Mouse (Mus musculus) midbrain, embryonic 12.5 days (tissue): ENCODE measurements around the gene Ppp1r32. TPM values are rescaled to one million over a fixed set of nuclear protein-coding genes. Genes with fewer than 3 reads are reported as not detected.

Experiments
- ATAC-seq: fragments of 200-750 bp; cut with Nextera tagmentation; 2 replicates; pipeline ENCODE4 v1.8.0; 2017; ENCODE audit warnings: low read depth, moderate TSS enrichment, moderate library complexity; ENCODE audit not compliant: low FRiP score
- H3K27ac ChIP-seq: fragments of 300-500 bp; sonication (generic); replicated peaks from 2 replicates; pipeline ENCODE4 v1.5.1; 2016; ENCODE audit warnings: mild to moderate bottlenecking
- H3K27me3 ChIP-seq: fragments of 300-500 bp; sonication (generic); 2 replicates; pipeline ENCODE4 v1.6.1; 2016; ENCODE audit warnings: mild to moderate bottlenecking
- H3K36me3 ChIP-seq: fragments of 300-500 bp; sonication (generic); 2 replicates; pipeline ENCODE4 v1.6.1; 2016
- H3K4me1 ChIP-seq: fragments of 300-500 bp; sonication (generic); 2 replicates; pipeline ENCODE4 v1.6.1; 2016
- H3K4me2 ChIP-seq: fragments of 300-500 bp; sonication (generic); replicated peaks from 2 replicates; pipeline ENCODE4 v1.6.1; 2016; ENCODE audit warnings: mild to moderate bottlenecking, moderate library complexity
- H3K4me3 ChIP-seq: fragments of 300-500 bp; sonication (generic); 2 replicates; pipeline ENCODE4 v1.5.1; 2016; ENCODE audit warnings: mild to moderate bottlenecking
- H3K9ac ChIP-seq: fragments of 300-500 bp; sonication (generic); replicated peaks from 2 replicates; pipeline ENCODE4 v1.6.1; 2016; ENCODE audit warnings: mild to moderate bottlenecking, moderate library complexity
- H3K9me3 ChIP-seq: fragments of 300-500 bp; sonication (generic); 2 replicates; pipeline ENCODE4 v1.6.1; 2016; ENCODE audit warnings: mild to moderate bottlenecking
- WGBS: fragments of 180-500 bp; shearing (Covaris S2); methylation state at CpG from one replicate; pipeline ENCODE4 v1.1.7; 2016; 5-methylcytosine and 5-hydroxymethylcytosine counted together
- polyA plus RNA-seq: library from polyadenylated mRNA; unstranded; fragments of >200 nt; fragmentation: Nextera tagmentation; extraction: Ambion mirVana; gene quantifications from 2 replicates; pipeline ENCODE4 v1.2.1, GENCODE M21; 2016

The Ppp1r32 gene
- polyA plus RNA-seq, 1 experiment from 2014 or later: 0.27 TPM

GRCm38 (mm10) chr19:10497512-10498160, 14.9 kb upstream of the Ppp1r32 start:
- WGBS: 51% methylated on average over 8 of the region's 8 CpGs
- Histone ChIP-seq H3K36me3 (peaks cover 29% of the 10 kb centered on the region), H3K4me3 (no peak overlapping the region), H3K9ac (no peak overlapping the region), H3K4me1 (peaks cover 3% of the 10 kb centered on the region; the same call in 1 of the 2 replicates), H3K4me2 (no peak overlapping the region), H3K27me3 (no peaks in the 10 kb centered on the region), H3K27ac (0 out of 2 replicates have a peak overlapping the region, but pooled peaks have one; percentile 56), H3K9me3 (no peaks in the 10 kb centered on the region)
- no peak for ATAC-seq

GRCm38 (mm10) chr19:10496976-10497375, 14.2 kb upstream of the Ppp1r32 start:
- Histone ChIP-seq H3K27ac (peak overlapping the region; percentile 56; the same call in 1 of the 2 replicates), H3K4me3 (no peak overlapping the region), H3K36me3 (peaks cover 28% of the 10 kb centered on the region), H3K4me1 (no peaks in the 10 kb centered on the region; the same call in 1 of the 2 replicates), H3K4me2 (no peak overlapping the region), H3K27me3 (no peaks in the 10 kb centered on the region), H3K9me3 (no peaks in the 10 kb centered on the region), H3K9ac (no peak overlapping the region)
- ATAC-seq: no peak
- WGBS: 47% methylated on average over 2 of the region's 2 CpGs

- H3K27ac ChIP-seq: no peak overlapping the region
- no peaks in the 10 kb centered on the region for H3K9me3 ChIP-seq
- ATAC-seq: no peak
- H3K4me2 ChIP-seq: no peak overlapping the region
- H3K36me3 ChIP-seq: peaks cover 16% of the 10 kb centered on the region
- H3K4me3 ChIP-seq: no peak overlapping the region
- H3K9ac ChIP-seq: no peak overlapping the region
- WGBS: 88% methylated on average over 1 of the region's 1 CpGs
- no peaks in the 10 kb centered on the region; the same call in 1 of the 2 replicates for H3K4me1 ChIP-seq
- no peaks in the 10 kb centered on the region for H3K27me3 ChIP-seq
Observed at GRCm38 (mm10) chr19:10495670-10496069, 12.9 kb upstream of the Ppp1r32 start.

GRCm38 (mm10) chr19:10486264-10486738, 3.6 kb upstream of the Ppp1r32 start:
- H3K4me2 ChIP-seq: no peak overlapping the region
- WGBS: 26% methylated on average over 9 of the region's 9 CpGs
- H3K4me3 ChIP-seq: no peak overlapping the region
- no peak overlapping the region for H3K27ac ChIP-seq
- H3K9ac ChIP-seq: no peak overlapping the region
- peaks cover 11% of the 10 kb centered on the region for H3K4me1 ChIP-seq
- H3K36me3 ChIP-seq: no peaks in the 10 kb centered on the region
- H3K9me3 ChIP-seq: no peaks in the 10 kb centered on the region
- ATAC-seq: peak; percentile 80
- peaks cover 14% of the 10 kb centered on the region; the same call in 1 of the 2 replicates for H3K27me3 ChIP-seq

GRCm38 (mm10) chr19:10479541-10479940, 3.2 kb downstream of the Ppp1r32 start:
- no peak overlapping the region for H3K27ac ChIP-seq
- no peak overlapping the region for H3K4me3 ChIP-seq
- ATAC-seq: no peak
- 80% methylated on average over 4 of the region's 4 CpGs for WGBS
- H3K4me1 ChIP-seq: peaks cover 11% of the 10 kb centered on the region
- H3K27me3 ChIP-seq: peaks cover 3% of the 10 kb centered on the region; the same call in 1 of the 2 replicates
- H3K9ac ChIP-seq: no peak overlapping the region
- no peak overlapping the region for H3K4me2 ChIP-seq
- H3K9me3 ChIP-seq: no peaks in the 10 kb centered on the region
- H3K36me3 ChIP-seq: no peaks in the 10 kb centered on the region

- Histone ChIP-seq H3K9ac (no peak overlapping the region), H3K9me3 (no peaks in the 10 kb centered on the region), H3K36me3 (no peaks in the 10 kb centered on the region), H3K4me3 (no peak overlapping the region), H3K27ac (no peak overlapping the region), H3K4me2 (no peak overlapping the region), H3K4me1 (0 out of 2 replicates have a peak, but pooled peaks cover 6% of the 10 kb centered on the region), H3K27me3 (peaks cover 3% of the 10 kb centered on the region; the same call in 1 of the 2 replicates)
- ATAC-seq: peak; percentile 38; the same call in 1 of the 2 replicates
- WGBS: 22% methylated on average over 6 of the region's 6 CpGs
Observed at GRCm38 (mm10) chr19:10473779-10474178, 8.9 kb downstream of the Ppp1r32 start.

GRCm38 (mm10) chr19:10472958-10473357, 9.8 kb downstream of the Ppp1r32 start:
- Histone ChIP-seq H3K9me3 (no peaks in the 10 kb centered on the region), H3K27me3 (peaks cover 3% of the 10 kb centered on the region; the same call in 1 of the 2 replicates), H3K27ac (no peak overlapping the region), H3K4me2 (no peak overlapping the region), H3K36me3 (no peaks in the 10 kb centered on the region), H3K4me3 (no peak overlapping the region), H3K9ac (no peak overlapping the region), H3K4me1 (0 out of 2 replicates have a peak, but pooled peaks cover 6% of the 10 kb centered on the region)
- 79% methylated on average over 3 of the region's 3 CpGs for WGBS
- no peak for ATAC-seq

- ATAC-seq: no peak
- WGBS: 66% methylated on average over 8 of the region's 8 CpGs
- no peak overlapping the region for H3K27ac ChIP-seq
Observed at GRCm38 (mm10) chr19:10469171-10469658, 13.5 kb downstream of the Ppp1r32 start.

GRCm38 (mm10) chr19:10464427-10464826, 18.3 kb downstream of the Ppp1r32 start:
- H3K27me3 ChIP-seq: peaks cover 44% of the 10 kb centered on the region
- H3K9me3 ChIP-seq: no peaks in the 10 kb centered on the region
- WGBS: 6% methylated on average over 4 of the region's 4 CpGs
- no peak overlapping the region for H3K4me3 ChIP-seq
- H3K27ac ChIP-seq: 0 out of 2 replicates have a peak overlapping the region, but pooled peaks have one; percentile 12
- H3K9ac ChIP-seq: no peak overlapping the region
- peaks cover 17% of the 10 kb centered on the region for H3K4me1 ChIP-seq
- H3K36me3 ChIP-seq: no peaks in the 10 kb centered on the region
- ATAC-seq: no peak
- no peak overlapping the region for H3K4me2 ChIP-seq

More at GRCm38 (mm10) chr19:10469171-10469658, 13.5 kb downstream of the Ppp1r32 start:
- Histone ChIP-seq H3K4me3 (no peak overlapping the region), H3K27me3 (no peaks in the 10 kb centered on the region), H3K4me2 (no peak overlapping the region), H3K36me3 (no peaks in the 10 kb centered on the region), H3K9me3 (no peaks in the 10 kb centered on the region), H3K9ac (no peak overlapping the region), H3K4me1 (peaks cover 9% of the 10 kb centered on the region; the same call in 1 of the 2 replicates)

- Histone ChIP-seq H3K4me3 (no peak overlapping the region), H3K4me1 (peaks cover 29% of the 10 kb centered on the region), H3K4me2 (no peak overlapping the region), H3K9ac (no peak overlapping the region), H3K36me3 (no peaks in the 10 kb centered on the region), H3K27me3 (peaks cover 72% of the 10 kb centered on the region), H3K9me3 (no peaks in the 10 kb centered on the region), H3K27ac (no peak overlapping the region)
- 47% methylated on average over 7 of the region's 7 CpGs for WGBS
- no peak for ATAC-seq
Observed at GRCm38 (mm10) chr19:10461584-10461983, 21.1 kb downstream of the Ppp1r32 start.

GRCm38 (mm10) chr19:10459907-10460306, 22.8 kb downstream of the Ppp1r32 start:
- H3K36me3 ChIP-seq: no peaks in the 10 kb centered on the region
- peaks cover 89% of the 10 kb centered on the region for H3K27me3 ChIP-seq
- H3K4me3 ChIP-seq: no peak overlapping the region
- no peak overlapping the region for H3K9ac ChIP-seq
- WGBS: 38% methylated on average over 11 of the region's 11 CpGs
- H3K27ac ChIP-seq: no peak overlapping the region
- peaks cover 33% of the 10 kb centered on the region for H3K4me1 ChIP-seq
- ATAC-seq: no peak
- H3K4me2 ChIP-seq: no peak overlapping the region
- no peaks in the 10 kb centered on the region for H3K9me3 ChIP-seq

- Histone ChIP-seq H3K27ac (no peak overlapping the region), H3K4me2 (peak overlapping the region; percentile 95), H3K9me3 (no peaks in the 10 kb centered on the region), H3K9ac (no peak overlapping the region; the same call in 1 of the 2 replicates), H3K36me3 (no peaks in the 10 kb centered on the region), H3K27me3 (peaks cover 94% of the 10 kb centered on the region), H3K4me1 (peaks cover 29% of the 10 kb centered on the region), H3K4me3 (peak overlapping the region; percentile 58; the same call in 1 of the 2 replicates)
- 29% methylated on average over 8 of the region's 8 CpGs for WGBS
- ATAC-seq: no peak
Observed at GRCm38 (mm10) chr19:10458096-10458495, 24.6 kb downstream of the Ppp1r32 start.
